Mouse (Mus musculus): ENCODE data around the gene Asphd1.

The Asphd1 gene

GRCm38 (mm10) chr7:126949403-126949792, at the start of gene Asphd1:
Asphd1 (minus strand) TSS chr7:126949582.
- DNase-seq (ENCODE audit: low spot score), result no peak

GRCm38 (mm10) chr7:126996449-126996848, 47.1 kb upstream of the Asphd1 start:
- DNase-seq (ENCODE audit: low spot score), result no peak

- DNase-seq (ENCODE audit: low spot score), result no peak
Measured at GRCm38 (mm10) chr7:126988816-126989215, 39.4 kb upstream of the Asphd1 start.

GRCm38 (mm10) chr7:126986319-126986718, 36.9 kb upstream of the Asphd1 start:
- DNase-seq (ENCODE audit: low spot score), result peak; percentile 58

GRCm38 (mm10) chr7:126984667-126985444, 35.5 kb upstream of the Asphd1 start:
- no peak for DNase-seq (ENCODE audit: low spot score)

- no peak for DNase-seq (ENCODE audit: low spot score)
Measured at GRCm38 (mm10) chr7:126983113-126983512, 33.7 kb upstream of the Asphd1 start.

GRCm38 (mm10) chr7:126982054-126982453, 32.7 kb upstream of the Asphd1 start:
- DNase-seq (ENCODE audit: low spot score), result no peak

- no peak for DNase-seq (ENCODE audit: low spot score)
Measured at GRCm38 (mm10) chr7:126981601-126982000, 32.2 kb upstream of the Asphd1 start.

GRCm38 (mm10) chr7:126978841-126979240, 29.5 kb upstream of the Asphd1 start:
- DNase-seq (ENCODE audit: low spot score), result no peak

GRCm38 (mm10) chr7:126976878-126977459, 27.6 kb upstream of the Asphd1 start:
- DNase-seq (ENCODE audit: low spot score), result no peak

- peak; percentile 98 for DNase-seq (ENCODE audit: low spot score)
Measured at GRCm38 (mm10) chr7:126975950-126976866, 26.8 kb upstream of the Asphd1 start, which contains the start of gene Cdiptos. Cdiptos (minus strand) TSS chr7:126976098.

GRCm38 (mm10) chr7:126975893-126975949, 26.3 kb upstream of the Asphd1 start, which contains the start of gene Cdipt:
Cdipt (plus strand) TSS chr7:126975914.
- DNase-seq (ENCODE audit: low spot score), result no peak

- DNase-seq (ENCODE audit: low spot score), result no peak
Measured at GRCm38 (mm10) chr7:126975493-126975892, 26.1 kb upstream of the Asphd1 start.

- no peak for DNase-seq (ENCODE audit: low spot score)
Measured at GRCm38 (mm10) chr7:126967361-126967760, 18.0 kb upstream of the Asphd1 start.

GRCm38 (mm10) chr7:126965568-126965967, 16.2 kb upstream of the Asphd1 start:
- DNase-seq (ENCODE audit: low spot score), result no peak

GRCm38 (mm10) chr7:126963548-126964286, 14.3 kb upstream of the Asphd1 start:
- peak; percentile 49 for DNase-seq (ENCODE audit: low spot score)

GRCm38 (mm10) chr7:126961965-126962364, 12.6 kb upstream of the Asphd1 start:
- DNase-seq (ENCODE audit: low spot score), result no peak

- DNase-seq (ENCODE audit: low spot score), result no peak
Measured at GRCm38 (mm10) chr7:126961095-126961494, 11.7 kb upstream of the Asphd1 start.

GRCm38 (mm10) chr7:126959780-126960179, 10.4 kb upstream of the Asphd1 start:
- DNase-seq (ENCODE audit: low spot score), result no peak

- no peak for DNase-seq (ENCODE audit: low spot score)
Measured at GRCm38 (mm10) chr7:126955125-126955524, 5.7 kb upstream of the Asphd1 start.

GRCm38 (mm10) chr7:126952646-126953045, 3.3 kb upstream of the Asphd1 start:
- no peak for DNase-seq (ENCODE audit: low spot score)

- no peak for DNase-seq (ENCODE audit: low spot score)
Measured at GRCm38 (mm10) chr7:126951741-126952140, 2.4 kb upstream of the Asphd1 start.

All from urinary bladder, postnatal 14 days (tissue).